Mouse (Mus musculus): ENCODE data around the gene Spire2. TPM values are rescaled to one million over a fixed set of nuclear protein-coding genes. Genes with fewer than 3 reads are reported as not detected.

Spire2 gene
- polyA plus RNA-seq (2012; fragmentation: generic; extraction: Trizol): 1 to 10 TPM; 3.2 to 7.7 TPM

GRCm38 (mm10) chr8:123332262-123333090, at the start of gene Spire2:
Spire2 (plus strand) TSS chr8:123332713.

GRCm38 (mm10) chr8:123318467-123318911, 14.0 kb upstream of the Spire2 start, which contains the start of gene Fanca:
Fanca (minus strand) TSS chr8:123318576.

GRCm38 (mm10) chr8:123373403-123374238, 41.1 kb downstream of the Spire2 start, which contains the start of gene Tcf25:
Tcf25 (plus strand) TSS chr8:123373753.

GRCm38 (mm10) chr8:123406786-123407185, 74.3 kb downstream of the Spire2 start, which contains the start of gene Mc1r:
Mc1r (plus strand) TSS chr8:123407107.

GRCm38 (mm10) chr8:123411246-123411645, 78.7 kb downstream of the Spire2 start, which contains the start of gene Tubb3:
Tubb3 (plus strand) TSS chr8:123411424.

Other genes starting within 250 kb of the Spire2 start
- 1,000 to 10,000 TPM; 3,327 to 4,550 TPM for gene Rpl13, start 230.4 kb upstream of the Spire2 start, polyA plus RNA-seq (2012; fragmentation: generic; extraction: Trizol)
- under 1 TPM in 1 of 2 experiments, not detected in 1; 0.01 TPM for gene Cpne7, start 215.3 kb upstream of the Spire2 start, polyA plus RNA-seq (2012; fragmentation: generic; extraction: Trizol)
- under 1 TPM; 0.06 to 0.35 TPM for gene Sult5a1, start 174.4 kb upstream of the Spire2 start, polyA plus RNA-seq (2012; fragmentation: generic; extraction: Trizol)
- under 1 TPM; 0.11 to 0.68 TPM for gene Dpep1, start 146.5 kb upstream of the Spire2 start, polyA plus RNA-seq (2012; fragmentation: generic; extraction: Trizol)
- gene Chmp1a, start 120.0 kb upstream of the Spire2 start, polyA plus RNA-seq (2012; fragmentation: generic; extraction: Trizol): 10 to 100 TPM; 76.4 to 98.0 TPM
- 1 to 10 TPM in 1 of 2 experiments, under 1 TPM in 1; 0.55 to 8.9 TPM for gene Spata33, start 119.9 kb upstream of the Spire2 start, polyA plus RNA-seq (2012; fragmentation: generic; extraction: Trizol)
- gene Cdk10, start 107.9 kb upstream of the Spire2 start, polyA plus RNA-seq (2012; fragmentation: generic; extraction: Trizol): 10 to 100 TPM; 27.0 to 43.1 TPM
- 1 to 10 TPM; 1.1 to 4.4 TPM for gene Spata2l, start 96.5 kb upstream of the Spire2 start, polyA plus RNA-seq (2012; fragmentation: generic; extraction: Trizol)
- gene Zfp276, start 78.5 kb upstream of the Spire2 start, polyA plus RNA-seq (2012; fragmentation: generic; extraction: Trizol): 10 to 100 TPM in 1 of 2 experiments, 1 to 10 TPM in 1; 2.3 to 15.3 TPM
- gene Vps9d1, start 78.4 kb upstream of the Spire2 start, polyA plus RNA-seq (2012; fragmentation: generic; extraction: Trizol): 10 to 100 TPM in 1 of 2 experiments, 1 to 10 TPM in 1; 4.7 to 17.9 TPM
- gene Fanca, start 14.1 kb upstream of the Spire2 start, polyA plus RNA-seq (2012; fragmentation: generic; extraction: Trizol): 10 to 100 TPM; 12.4 to 13.9 TPM
- gene Tcf25, start 41.0 kb downstream of the Spire2 start, polyA plus RNA-seq (2012; fragmentation: generic; extraction: Trizol): 100 to 1,000 TPM; 119 to 155 TPM
- under 1 TPM; 0.01 to 0.02 TPM for gene Mc1r, start 74.4 kb downstream of the Spire2 start, polyA plus RNA-seq (2012; fragmentation: generic; extraction: Trizol)
- gene Tubb3, start 78.7 kb downstream of the Spire2 start, polyA plus RNA-seq (2012; fragmentation: generic; extraction: Trizol): 1 to 10 TPM; 3.2 to 9.8 TPM
- 10 to 100 TPM; 18.9 to 32.1 TPM for gene Def8, start 90.8 kb downstream of the Spire2 start, polyA plus RNA-seq (2012; fragmentation: generic; extraction: Trizol)
- 10 to 100 TPM; 22.1 to 24.6 TPM for gene Afg3l1, start 145.2 kb downstream of the Spire2 start, polyA plus RNA-seq (2012; fragmentation: generic; extraction: Trizol)
- 1 to 10 TPM in 1 of 2 experiments, under 1 TPM in 1; 0.30 to 1.5 TPM for gene Dbndd1, start 182.8 kb downstream of the Spire2 start, polyA plus RNA-seq (2012; fragmentation: generic; extraction: Trizol)
- gene Gas8, start 186.1 kb downstream of the Spire2 start, polyA plus RNA-seq (2012; fragmentation: generic; extraction: Trizol): 10 to 100 TPM; 24.0 to 45.5 TPM

Data from C3H10T1/2 (cell line).